Mouse (Mus musculus) kidney, adult 2 months (tissue): ENCODE measurements around the gene Olfr127.

Experiments used
- CTCF ChIP-seq: fragments of 200-500 bp; conservative IDR thresholded peaks from 2 replicates; pipeline ENCODE4 v1.5.1; 2011; ENCODE audit warnings: low read depth, mild to moderate bottlenecking, control low read depth, low read length, moderate library complexity, mixed read lengths; ENCODE audit not compliant: insufficient read depth, insufficient read length
- POLR2A ChIP-seq: fragments of 200-500 bp; IDR thresholded peaks from one replicate; pipeline ENCODE4 v1.6.1; 2011; ENCODE audit warnings: low read depth, low read length, control low read depth

- TF ChIP-seq CTCF = no peak
- no peak for TF ChIP-seq POLR2A
Observed at GRCm38 (mm10) chr17:37920248-37920647, 20.0 kb downstream of the Olfr127 start, which contains the start of gene Olfr128.
